Mouse (Mus musculus) spleen, adult 12 weeks (tissue): ENCODE data around the gene Gm11563.
"Not testable (repeated sequence)": the region's sequence is repeated elsewhere in the genome, so short reads cannot be mapped to it uniquely, and the experiment has no call there.

Experiments
- DNase-seq: peaks from one replicate; pipeline ENCODE4 v3.0.0; 2022; ENCODE audit warnings: low spot score

The Gm11563 gene

GRCm38 (mm10) chr11:99658467-99659010 lies at the start of gene Gm11563:
Gene Gm11563 (minus strand): TSS chr11:99658960.
- not testable (repeated sequence) for DNase-seq

DNA sequence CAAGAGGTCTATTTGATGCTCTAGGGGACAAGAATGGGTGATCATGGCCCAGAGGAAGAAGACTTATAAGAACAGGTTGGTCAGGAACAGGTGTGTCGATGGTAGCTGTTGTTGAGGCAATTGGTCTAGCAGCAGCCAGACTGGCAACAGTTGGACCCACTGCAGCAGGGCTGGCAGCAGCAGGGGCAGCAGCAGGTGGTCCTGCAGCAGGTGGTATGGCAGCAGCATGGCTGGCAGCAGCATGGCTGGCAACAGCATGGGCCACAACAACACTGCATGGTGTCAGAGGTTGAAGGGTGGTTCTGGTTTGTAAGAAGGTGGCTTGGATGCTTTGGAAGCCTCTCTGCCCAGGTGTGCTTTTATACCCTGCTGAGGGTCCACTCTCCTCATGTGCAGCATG lies 31.7 kb upstream of the Gm11563 start, which contains the start of gene Gm14190:
Gene Gm14190, minus strand, starts transcription at position 278 of the 400 bp plus-strand sequence.
- DNase-seq = no peak

GRCm38 (mm10) chr11:99685235-99685634 lies 26.5 kb upstream of the Gm11563 start:
- not testable (repeated sequence) for DNase-seq

GRCm38 (mm10) chr11:99683481-99683880 lies 24.7 kb upstream of the Gm11563 start:
- DNase-seq = no peak

GRCm38 (mm10) chr11:99665860-99666259 lies 7.1 kb upstream of the Gm11563 start, which contains the start of gene Krtap4-6:
Gene Krtap4-6 (minus strand): TSS chr11:99665960.
- no peak for DNase-seq

DNA sequence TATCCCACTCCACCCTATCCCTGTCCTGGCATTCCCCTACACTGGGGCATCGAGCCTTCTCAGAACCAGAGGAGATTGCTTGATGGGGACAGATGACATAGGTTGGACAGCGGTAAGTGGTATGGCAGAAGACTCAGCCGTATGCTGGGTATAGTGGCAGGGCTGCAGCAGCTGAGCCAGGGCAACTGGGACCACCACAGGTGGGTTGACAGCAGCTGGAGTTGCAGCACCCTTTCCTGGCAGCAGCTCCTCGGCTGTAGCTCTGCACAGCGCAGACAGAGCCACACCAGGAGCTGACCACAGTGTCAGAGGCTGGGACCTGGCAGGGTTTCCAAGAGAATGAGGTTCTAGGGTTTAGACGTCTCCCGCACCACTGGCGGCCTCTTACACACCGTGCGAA lies 4.0 kb upstream of the Gm11563 start:
- DNase-seq = no peak

DNA sequence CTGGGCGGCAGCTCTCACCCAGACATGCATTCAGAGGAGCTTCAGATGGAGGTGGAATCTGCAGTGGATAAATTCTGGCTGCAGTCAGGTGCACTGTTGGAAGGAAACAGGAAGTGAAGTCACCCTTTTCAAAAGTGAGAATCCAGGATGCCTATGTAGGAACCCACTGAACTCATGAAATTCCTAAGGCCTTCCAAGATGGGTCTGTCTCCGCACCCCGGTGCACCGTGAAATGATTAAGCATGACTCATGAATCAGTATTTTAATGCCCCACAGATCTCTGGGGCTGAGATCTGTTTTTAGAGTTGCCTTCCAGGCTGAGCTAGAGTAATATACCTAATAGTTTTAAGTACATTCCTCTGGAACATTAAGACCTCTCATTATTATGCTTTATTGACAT lies 496 bp upstream of the Gm11563 start:
- DNase-seq = no peak

GRCm38 (mm10) chr11:99657051-99657450 lies 1.7 kb downstream of the Gm11563 start:
- DNase-seq = no peak

- no peak for DNase-seq
These were observed 8.6 kb downstream of the Gm11563 start, which contains the start of gene Gm11555 for GRCm38 (mm10) chr11:99650136-99650535. Gene Gm11555 (minus strand): TSS chr11:99650236.

- no peak for DNase-seq
These were observed 12.3 kb downstream of the Gm11563 start for GRCm38 (mm10) chr11:99646444-99646843.

GRCm38 (mm10) chr11:99644351-99644750 lies 14.4 kb downstream of the Gm11563 start:
- DNase-seq = no peak

- not testable (repeated sequence) for DNase-seq
These were observed 15.1 kb downstream of the Gm11563 start, which contains the start of gene Krtap4-7 for GRCm38 (mm10) chr11:99643635-99644139. Gene Krtap4-7 (minus strand): TSS chr11:99644089.

DNA sequence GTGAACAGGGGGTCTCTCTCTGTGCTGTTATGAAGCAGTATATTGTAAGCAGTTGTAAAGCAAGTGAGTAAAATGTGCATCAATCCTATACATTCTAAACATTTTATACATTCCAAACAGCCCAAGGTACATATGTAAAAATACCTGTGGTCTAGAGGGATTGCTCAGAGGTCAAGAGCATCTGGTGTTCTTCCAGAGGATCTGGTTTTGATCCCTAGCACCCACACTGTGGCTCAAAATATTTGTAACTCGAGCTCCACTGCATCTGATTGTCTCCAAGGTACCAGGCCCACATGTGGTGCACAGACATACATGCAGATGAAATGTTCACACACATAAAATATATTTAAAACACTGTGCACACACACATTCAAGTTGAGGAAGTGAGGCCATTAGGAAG lies 17.8 kb downstream of the Gm11563 start:
- no peak for DNase-seq

- no peak for DNase-seq
These were observed 21.7 kb downstream of the Gm11563 start for GRCm38 (mm10) chr11:99637086-99637485.

DNA sequence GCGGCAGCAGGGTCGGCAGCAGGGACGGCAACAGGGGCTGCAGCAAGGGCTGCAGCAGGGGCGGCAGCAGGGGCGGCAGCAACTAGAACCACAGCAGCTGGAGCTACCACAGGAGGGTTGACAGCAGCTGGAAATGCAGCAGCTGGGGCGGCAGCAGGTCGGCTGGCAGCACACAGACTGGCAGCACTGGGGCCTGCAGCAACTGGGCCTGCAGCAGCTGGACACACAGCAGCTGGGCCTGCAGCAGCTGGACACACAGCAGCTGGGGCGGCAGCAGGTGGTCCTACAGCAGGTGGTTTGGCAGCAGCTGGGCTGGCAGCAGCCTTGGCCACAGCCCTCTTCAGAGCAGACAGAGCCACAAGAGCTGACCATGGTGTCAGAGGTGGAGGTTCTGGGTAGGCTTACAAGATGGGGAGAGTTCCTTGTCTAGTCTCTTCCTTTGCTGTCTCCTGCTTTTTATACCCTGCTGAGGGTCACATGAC lies 24.1 kb downstream of the Gm11563 start, which contains the start of gene Krtap4-2:
Gene Krtap4-2, minus strand, starts transcription at position 432 of the 482 bp plus-strand sequence.
- DNase-seq = no peak

GRCm38 (mm10) chr11:99633293-99633692 lies 25.5 kb downstream of the Gm11563 start:
- DNase-seq = no peak

GRCm38 (mm10) chr11:99630890-99631289 lies 27.9 kb downstream of the Gm11563 start:
- DNase-seq = no peak

GRCm38 (mm10) chr11:99628138-99628537 lies 30.6 kb downstream of the Gm11563 start, which contains the start of gene Krtap4-1:
Gene Krtap4-1 (minus strand): TSS chr11:99628238.
- DNase-seq = no peak

GRCm38 (mm10) chr11:99620335-99620734 lies 38.4 kb downstream of the Gm11563 start, which contains the start of gene Gm11562:
Gene Gm11562 (minus strand): TSS chr11:99620435.
- DNase-seq = no peak

GRCm38 (mm10) chr11:99614796-99615363 lies 43.9 kb downstream of the Gm11563 start, which contains the start of gene Krtap2-4:
Gene Krtap2-4 (minus strand): TSS chr11:99614846.
- no peak for DNase-seq

- DNase-seq = not testable (repeated sequence)
These were observed 48.7 kb downstream of the Gm11563 start, which contains the start of gene Gm11937 for GRCm38 (mm10) chr11:99610089-99610488. Gene Gm11937 (minus strand): TSS chr11:99610189.

DNA sequence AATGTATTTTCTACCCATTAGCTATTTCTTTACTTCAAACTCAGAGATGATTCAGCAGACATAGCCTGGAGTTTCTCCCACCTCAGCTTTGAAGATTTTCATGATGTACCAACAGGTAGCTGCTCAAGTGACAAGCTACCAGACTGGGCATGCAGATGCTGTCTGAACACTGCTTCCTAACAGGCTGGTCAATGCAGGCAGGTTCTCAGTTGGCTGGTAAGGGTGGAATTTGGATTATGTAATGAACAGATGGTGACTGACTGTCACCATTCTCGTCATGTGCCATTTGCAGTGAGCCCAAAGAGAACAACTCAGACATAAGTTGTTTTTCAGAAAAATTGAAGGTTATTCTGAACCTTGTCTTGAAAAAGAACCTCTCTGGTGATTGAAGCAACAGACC lies 49.6 kb downstream of the Gm11563 start:
- DNase-seq = no peak
